In the genomic region with DNA sequence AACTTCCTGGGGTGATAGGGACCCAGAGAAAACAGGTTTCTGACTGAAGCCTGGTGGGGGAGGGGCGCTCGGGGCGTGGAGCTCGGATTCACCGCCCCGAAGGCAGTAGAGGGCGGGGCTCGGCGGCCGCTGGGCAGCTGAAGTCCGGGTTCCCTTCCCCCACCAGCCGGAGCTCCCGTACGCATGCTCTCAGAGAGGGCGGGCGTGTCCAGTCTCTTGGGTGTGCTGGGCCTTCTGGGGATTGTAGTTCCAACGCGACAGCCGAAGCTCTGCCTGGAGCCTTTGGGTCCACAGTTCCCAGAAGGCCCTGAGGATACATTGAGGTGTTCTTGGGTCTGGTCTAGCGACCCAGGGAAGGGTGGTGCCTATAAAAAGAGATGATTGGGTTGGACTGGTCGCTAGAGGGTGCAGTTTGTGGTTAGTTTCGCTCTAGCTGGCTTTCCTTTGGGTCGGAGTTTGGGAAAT, we compare ENCODE assay signal across 8 mouse cellular contexts. TPM values are rescaled to one million over a fixed set of nuclear protein-coding genes. Genes with fewer than 3 reads are reported as not detected.
DNase-seq lines count a peak whose midpoint lies in the region; ATAC-seq lines count a peak whose summit lies in the region.

No protein-coding gene starts in this region.

- peak overlapping the region; percentile 71 for H3K4me3 ChIP-seq in hindbrain, embryonic 12.5 days

- H3K27ac ChIP-seq in hindbrain, embryonic 12.5 days: peak overlapping the region; percentile 92

- DNase-seq in Muller cell, postnatal 12 days (ENCODE audit: inconsistent ontology term): peak; percentile 99
- peak; percentile 99 for DNase-seq in cerebellum, adult 9-11 months
- peak; percentile 96 to 99 for DNase-seq in frontal cortex, adult 2 months (ENCODE audit: extremely low spot score in 1 of 2, low spot score in 1 of 2)
- peak; percentile 92 to 96 for DNase-seq in layer of hippocampus, postnatal 14 days (ENCODE audit: low spot score in 2 of 2)
- peak; percentile 99 for DNase-seq in lung, postnatal 14 days
- peak; percentile 94 for DNase-seq in retina, adult 2 months (ENCODE audit: low read depth, low spot score)
- peak; percentile 90 to 94 for DNase-seq in thymus, postnatal 36 days

- H3K4me1 ChIP-seq in hindbrain, embryonic 12.5 days: peaks cover 11% of the 10 kb centered on the region

- WGBS in hindbrain, embryonic 12.5 days: under 1% methylated on average over 23 of the region's 23 CpGs

- H3K36me3 ChIP-seq in hindbrain, embryonic 12.5 days: peaks cover 21% of the 10 kb centered on the region; the same call in 1 of the 2 replicates

- H3K9me3 ChIP-seq in hindbrain, embryonic 12.5 days (replicated peaks): no peaks in the 10 kb centered on the region

- no peaks in the 10 kb centered on the region for H3K27me3 ChIP-seq in hindbrain, embryonic 12.5 days

- ATAC-seq in hindbrain, embryonic 12.5 days (ENCODE audit: low FRiP score): peak; percentile 87

- peak overlapping the region; percentile 75 for H3K4me2 ChIP-seq in hindbrain, embryonic 12.5 days (replicated peaks)

- peak overlapping the region; percentile 69 for H3K9ac ChIP-seq in hindbrain, embryonic 12.5 days

RNA-seq across cellular contexts. Expression of a gene that starts 1.0 kb away (rescaled TPM):
- 3.8 and 5.0 TPM in 2 replicates for polyA plus RNA-seq in frontal cortex, adult 2 months (2012; rRNA removed)
- 20.8 and 22.3 TPM in 2 replicates for polyA plus RNA-seq in hindbrain, embryonic 12.5 days (2016; fragmentation: Nextera tagmentation; extraction: Ambion mirVana)
- total RNA-seq in layer of hippocampus, postnatal 14 days (2021): 1 to 10 TPM; 3.7 to 4.4 TPM

RNA-seq across cellular contexts. Expression of a gene that starts 12.2 kb away (rescaled TPM):
- polyA plus RNA-seq in frontal cortex, adult 2 months (2012; rRNA removed): 14.0 and 16.9 TPM in 2 replicates
- 17.5 TPM in 2 replicates for polyA plus RNA-seq in hindbrain, embryonic 12.5 days (2016; fragmentation: Nextera tagmentation; extraction: Ambion mirVana)
- total RNA-seq in layer of hippocampus, postnatal 14 days (2021): 1 to 10 TPM; 6.1 to 6.9 TPM

RNA-seq across cellular contexts. Expression of a gene that starts 24.6 kb away (rescaled TPM):
- polyA plus RNA-seq in frontal cortex, adult 2 months (2012; rRNA removed): 0.29 and 0.46 TPM in 2 replicates
- 2.5 and 3.5 TPM in 2 replicates for polyA plus RNA-seq in hindbrain, embryonic 12.5 days (2016; fragmentation: Nextera tagmentation; extraction: Ambion mirVana)
- total RNA-seq in layer of hippocampus, postnatal 14 days (2021): under 1 TPM; 0.65 to 0.98 TPM

RNA-seq across cellular contexts. Expression of a gene that starts 26.7 kb away (rescaled TPM):
- 21.4 and 23.6 TPM in 2 replicates for polyA plus RNA-seq in frontal cortex, adult 2 months (2012; rRNA removed)
- polyA plus RNA-seq in hindbrain, embryonic 12.5 days (2016; fragmentation: Nextera tagmentation; extraction: Ambion mirVana): 26.6 and 27.3 TPM in 2 replicates
- 10 to 100 TPM; 15.6 to 15.8 TPM for total RNA-seq in layer of hippocampus, postnatal 14 days (2021)

RNA-seq across cellular contexts. Expression of a gene that starts 27.0 kb away (rescaled TPM):
- 131 and 135 TPM in 2 replicates for polyA plus RNA-seq in frontal cortex, adult 2 months (2012; rRNA removed)
- polyA plus RNA-seq in hindbrain, embryonic 12.5 days (2016; fragmentation: Nextera tagmentation; extraction: Ambion mirVana): 0.90 and 1.1 TPM in 2 replicates
- total RNA-seq in layer of hippocampus, postnatal 14 days (2021): 100 to 1,000 TPM; 108 to 123 TPM

Comparison
In these comparisons a context has a peak if more than half of its experiments do, and no peak if none do; other contexts are left out.
1. Peak in every context shown above with its lines: DNase-seq, ATAC-seq, H3K4me3 ChIP-seq and H3K27ac ChIP-seq.